Mouse (Mus musculus) heart, adult 2 months (tissue): ENCODE data around the gene Cplane1. TPM values are rescaled to one million over a fixed set of nuclear protein-coding genes. Genes with fewer than 3 reads are reported as not detected.

Experiments used
- DNase-seq, 2 experiments: peaks; one replicate each; pipeline ENCODE4 v3.0.0; 2021
- H3K27ac ChIP-seq: fragments of 200-600 bp; 2 replicates; pipeline ENCODE4 v1.8.1; 2022
- H3K27me3 ChIP-seq: fragments of 200-500 bp; 2 replicates; pipeline ENCODE4 v1.6.1; 2012; ENCODE audit warnings: mild to moderate bottlenecking, low read length, inconsistent platforms, mixed read lengths; ENCODE audit not compliant: control insufficient read depth, insufficient read depth
- H3K36me3 ChIP-seq: fragments of 200-500 bp; 2 replicates; pipeline ENCODE4 v1.6.1; 2012; ENCODE audit warnings: low read length, inconsistent platforms; ENCODE audit not compliant: control insufficient read depth, insufficient read depth
- H3K4me1 ChIP-seq: fragments of 200-500 bp; 2 replicates; pipeline ENCODE4 v1.6.1; 2011; ENCODE audit warnings: low read length; ENCODE audit not compliant: control insufficient read depth, insufficient read depth
- H3K4me3 ChIP-seq: fragments of 200-600 bp; 2 replicates; pipeline ENCODE4 v1.8.1; 2022
- H3K79me2 ChIP-seq: fragments of 200-500 bp; replicated peaks from 2 replicates; pipeline ENCODE4 v1.6.1; 2012; ENCODE audit warnings: mild to moderate bottlenecking, inconsistent platforms, low read length, moderate library complexity, mixed read lengths; ENCODE audit not compliant: control insufficient read depth, insufficient read depth
- H3K9ac ChIP-seq: fragments of 200-500 bp; 2 replicates; pipeline ENCODE4 v1.6.1; 2012; ENCODE audit warnings: low read depth, mild to moderate bottlenecking, control low read depth, inconsistent platforms, low read length, mixed read lengths
- CTCF ChIP-seq: fragments of 200-600 bp; IDR thresholded peaks from 2 replicates; pipeline ENCODE4 v1.8.1; 2022; ENCODE audit warnings: antibody characterized with exemption, mild to moderate bottlenecking, moderate library complexity
- EP300 ChIP-seq: fragments of 200-500 bp; IDR thresholded peaks from 2 replicates; pipeline ENCODE4 v1.6.1; 2011; ENCODE audit warnings: low read depth, low read length, control low read depth; ENCODE audit not compliant: insufficient read depth
- POLR2A ChIP-seq: fragments of 200-500 bp; IDR thresholded peaks from 2 replicates; pipeline ENCODE4 v1.6.1; 2011; ENCODE audit warnings: mild to moderate bottlenecking, low read depth, low read length, control low read depth; ENCODE audit not compliant: insufficient read depth
- WGBS: fragments of 180-500 bp; shearing (Covaris S2); methylation state at CpG from one replicate; pipeline ENCODE4 v1.1.7; 2018; 5-methylcytosine and 5-hydroxymethylcytosine counted together
- intact Hi-C: fragments of 180-260 bp; cut with DNase I; formaldehyde crosslinking; loops from one replicate; pipeline ENCODE4 v1.15.1; 2025
- polyA plus RNA-seq: library from polyadenylated mRNA; depleted of rRNA; stranded (reverse); fragments of >200 nt; gene quantifications from 2 replicates; pipeline ENCODE4 v1.2.3, GENCODE M21; 2012; rRNA removed
- total RNA-seq, 2 experiments: library from RNA; stranded (reverse); gene quantifications; 2 replicates each; pipeline ENCODE4 v1.2.3; 2021

Gene Cplane1
- total and polyA plus RNA-seq, 3 experiments: 1.7 to 4.7 (median 4.2) TPM

DNA sequence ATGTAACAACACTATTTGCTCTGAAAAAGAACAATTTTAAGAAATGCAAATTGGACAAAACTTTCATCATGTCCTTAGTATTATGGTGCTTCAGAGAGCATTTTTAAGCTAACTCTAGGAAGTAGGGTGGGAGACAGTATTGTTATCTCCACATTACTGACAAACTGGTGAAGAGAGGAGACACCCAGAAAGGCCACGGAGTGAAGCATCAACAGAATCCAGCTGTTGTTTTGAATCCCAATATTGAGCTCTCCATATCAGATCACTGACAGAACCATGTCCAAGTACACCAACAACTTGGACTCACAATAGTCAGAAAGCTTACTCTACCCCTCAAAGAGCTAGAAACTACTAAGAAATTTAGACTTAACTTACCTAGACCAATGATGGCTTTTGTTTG, 136.6 kb downstream of the Cplane1 start:
- no peak overlapping the region for H3K9ac ChIP-seq
- DNase-seq: no peak
- H3K4me1 ChIP-seq: no peaks in the 10 kb centered on the region
- H3K4me3 ChIP-seq: no peak overlapping the region
- no peak for TF ChIP-seq EP300
- TF ChIP-seq POLR2A: no peak
- TF ChIP-seq CTCF: no peak
- H3K79me2 ChIP-seq: no peaks in the 10 kb centered on the region
- H3K27me3 ChIP-seq: no peaks in the 10 kb centered on the region
- intact Hi-C loops: no loop called here
- H3K36me3 ChIP-seq: peaks cover 3% of the 10 kb centered on the region; the same call in 1 of the 2 replicates
- WGBS: 76% methylated on average over 1 of the region's 1 CpGs
- no peak overlapping the region for H3K27ac ChIP-seq

- intact Hi-C loops: no loop called here
- Histone ChIP-seq H3K4me1 (no peaks in the 10 kb centered on the region), H3K79me2 (no peaks in the 10 kb centered on the region), H3K27ac (no peak overlapping the region), H3K4me3 (no peak overlapping the region), H3K9ac (no peak overlapping the region), H3K36me3 (peaks cover 2% of the 10 kb centered on the region), H3K27me3 (no peaks in the 10 kb centered on the region)
- no peak for TF ChIP-seq POLR2A
- TF ChIP-seq CTCF: no peak
- no peak for TF ChIP-seq EP300
- DNase-seq: no peak
- WGBS: 86% methylated on average over 4 of the region's 4 CpGs
Measured at GRCm38 (mm10) chr15:8317381-8317780, 148.5 kb downstream of the Cplane1 start.

DNA sequence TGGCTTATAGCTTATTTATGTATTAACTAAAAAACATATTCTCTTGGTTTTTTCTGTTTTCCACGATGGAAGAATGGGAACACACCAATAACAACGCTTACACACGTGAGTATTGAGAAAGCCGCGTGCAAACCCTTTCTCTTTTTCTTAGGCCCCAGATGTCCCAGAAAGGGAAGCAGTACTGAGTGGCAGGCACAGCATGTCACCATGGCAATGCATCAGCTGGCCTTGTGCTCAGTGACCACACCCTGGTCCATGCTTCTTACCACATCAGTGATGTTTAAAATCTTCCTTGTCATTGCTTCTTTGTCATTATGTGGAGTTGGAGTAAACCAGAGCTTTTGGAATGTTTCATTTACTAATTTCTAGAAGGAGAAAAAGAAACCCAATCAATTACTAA, 150.3 kb downstream of the Cplane1 start:
- TF ChIP-seq POLR2A (no peak), CTCF (no peak), EP300 (no peak)
- Histone ChIP-seq H3K9ac (no peak overlapping the region), H3K4me1 (no peaks in the 10 kb centered on the region), H3K79me2 (no peaks in the 10 kb centered on the region), H3K36me3 (no peaks in the 10 kb centered on the region), H3K27me3 (no peaks in the 10 kb centered on the region), H3K27ac (no peak overlapping the region), H3K4me3 (no peak overlapping the region)
- intact Hi-C loops: no loop called here
- DNase-seq: no peak
- WGBS: 93% methylated on average over 5 of the region's 5 CpGs

Other genes with a start within 250 kb of the Cplane1 start
- gene Wdr70, start 69.9 kb upstream of the Cplane1 start, total RNA-seq: 10 to 100 TPM; 20.7 to 21.1 TPM
- gene Wdr70, start 69.9 kb upstream of the Cplane1 start, polyA plus RNA-seq: 12.1 and 15.6 TPM in 2 replicates
- gene Nup155, start 59.8 kb upstream of the Cplane1 start, total RNA-seq: 10 to 100 TPM in 1 of 2 experiments, 1 to 10 TPM in 1; 9.5 to 10.0 TPM
- 4.0 and 7.3 TPM in 2 replicates for gene Nup155, start 59.8 kb upstream of the Cplane1 start, polyA plus RNA-seq